Mouse (Mus musculus): ENCODE measurements around the gene Arl1.
"Not testable (repeated sequence)": the region's sequence is repeated elsewhere in the genome, so short reads cannot be mapped to it uniquely, and the experiment has no call there.

Arl1 gene

DNA sequence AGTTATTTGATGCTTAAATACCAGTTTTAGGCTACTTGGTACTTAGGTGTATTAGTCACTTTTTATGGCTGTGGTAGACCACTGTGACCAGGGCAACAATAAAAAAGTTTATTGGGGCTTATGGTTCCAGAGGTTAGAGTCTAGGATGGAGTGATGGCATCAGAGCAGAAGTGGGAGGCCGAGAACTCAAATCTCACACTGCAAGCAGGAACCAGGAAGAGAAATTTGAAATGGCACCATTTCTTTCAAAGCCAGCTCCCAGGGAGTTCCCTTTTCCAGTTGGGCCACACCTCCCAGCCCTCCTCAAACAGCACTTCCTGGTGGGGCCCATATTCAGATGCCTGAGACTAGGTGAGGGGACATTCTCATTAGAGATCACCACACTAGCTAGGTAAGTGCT is 9.2 kb downstream of the Arl1 start:
- in situ Hi-C loops (cut with MboI; ENCODE audit: low pct_unique_long_range_greater_than_20kb in 1 of 2, low sequenced_read_pairs in 2 of 2, unreplicated experiment in 1 of 2) = loop anchor here in 1 of 2 experiments (25.0 kb wide), 1 partner anchor 353 kb away; the partner anchor contains the start of genes Dram1 and Gnptab

DNA sequence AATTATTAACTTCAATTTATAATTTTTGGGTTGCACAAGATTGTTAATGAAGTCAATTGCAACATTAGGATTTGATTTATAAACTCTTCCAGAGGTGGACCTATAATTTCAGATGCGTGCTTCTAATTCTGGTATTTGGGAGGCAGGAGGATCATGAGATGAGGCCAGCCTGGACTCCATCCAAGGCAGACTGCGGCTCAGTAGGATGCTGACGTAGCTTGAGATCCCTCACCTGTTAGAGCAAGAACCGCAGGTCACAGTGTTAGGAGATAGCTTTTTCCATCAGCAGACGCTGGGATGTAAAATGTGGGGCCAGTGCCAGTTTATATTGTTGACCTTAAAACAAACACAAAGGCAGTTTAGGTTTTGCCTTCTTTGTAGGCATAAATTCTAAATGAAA is 10.1 kb downstream of the Arl1 start:
- in situ Hi-C loops (cut with MboI; ENCODE audit: low pct_unique_long_range_greater_than_20kb in 1 of 2, low sequenced_read_pairs in 2 of 2, unreplicated experiment in 1 of 2) = loop anchor here in 1 of 2 experiments (25.0 kb wide), 1 partner anchor 353 kb away; the partner anchor contains the start of genes Dram1 and Gnptab

DNA sequence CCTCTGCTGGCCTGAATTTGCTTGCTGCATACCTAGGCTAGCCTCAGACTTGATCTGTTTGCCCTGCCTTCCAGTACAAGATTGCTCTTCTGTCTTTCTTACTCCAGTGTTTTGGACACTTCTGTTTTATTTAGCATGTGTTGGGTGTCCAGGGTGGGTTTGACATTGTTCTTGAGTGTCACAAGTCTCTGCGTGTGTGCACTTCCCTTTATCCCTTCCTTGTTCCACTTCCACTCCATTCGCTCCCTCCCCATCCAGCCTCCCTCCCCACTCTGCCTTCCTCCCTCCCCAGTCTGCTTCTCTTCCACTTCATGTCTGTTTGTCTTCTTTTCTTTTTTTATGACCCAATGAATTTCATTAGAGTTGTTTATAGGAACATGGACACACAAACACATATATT is 10.8 kb downstream of the Arl1 start:
- in situ Hi-C loops (cut with MboI; ENCODE audit: low pct_unique_long_range_greater_than_20kb in 1 of 2, low sequenced_read_pairs in 2 of 2, unreplicated experiment in 1 of 2) = loop anchor here in 1 of 2 experiments (25.0 kb wide), 1 partner anchor 354 kb away; the partner anchor contains the start of genes Dram1 and Gnptab

DNA sequence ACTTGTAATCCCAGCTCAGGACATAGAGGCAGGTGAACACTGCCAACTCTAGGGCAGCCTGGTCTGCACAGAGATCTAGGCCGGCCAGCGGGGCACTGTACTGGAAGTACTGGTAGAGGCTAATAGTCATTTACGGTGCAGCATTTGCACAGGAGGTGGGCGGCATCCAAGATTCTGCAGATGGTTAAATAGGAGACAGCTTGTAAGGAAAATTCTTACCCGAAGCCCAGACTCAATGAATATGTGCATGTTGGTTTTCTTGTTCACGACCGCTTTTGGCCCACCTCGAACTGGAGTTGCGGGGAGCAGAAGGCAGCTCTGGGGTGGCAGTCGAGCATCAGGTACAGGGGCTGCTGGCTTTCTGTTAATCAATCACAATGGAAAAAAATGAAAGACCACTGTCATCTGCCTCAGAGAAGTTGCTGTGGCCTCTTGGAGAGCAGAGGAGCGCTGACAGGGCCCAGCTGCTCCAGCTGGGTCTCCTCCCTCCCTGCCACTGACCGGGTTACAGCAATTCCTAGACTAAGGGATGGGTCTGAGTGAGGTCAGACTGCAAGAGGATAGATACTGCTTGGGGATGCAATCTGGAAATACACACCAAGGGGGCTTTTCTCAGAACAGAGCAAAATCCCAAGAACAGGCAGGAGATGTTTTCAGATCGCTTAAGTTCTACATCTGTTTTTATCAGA is 31.0 kb downstream of the Arl1 start:
- in situ Hi-C loops (cut with MboI; ENCODE audit: low pct_unique_long_range_greater_than_20kb in 1 of 2, low sequenced_read_pairs in 2 of 2, unreplicated experiment in 1 of 2) = loop anchor here in 1 of 2 experiments (10.0 kb wide), 1 partner anchor 53 kb away; no protein-coding TSS in a partner anchor

DNA sequence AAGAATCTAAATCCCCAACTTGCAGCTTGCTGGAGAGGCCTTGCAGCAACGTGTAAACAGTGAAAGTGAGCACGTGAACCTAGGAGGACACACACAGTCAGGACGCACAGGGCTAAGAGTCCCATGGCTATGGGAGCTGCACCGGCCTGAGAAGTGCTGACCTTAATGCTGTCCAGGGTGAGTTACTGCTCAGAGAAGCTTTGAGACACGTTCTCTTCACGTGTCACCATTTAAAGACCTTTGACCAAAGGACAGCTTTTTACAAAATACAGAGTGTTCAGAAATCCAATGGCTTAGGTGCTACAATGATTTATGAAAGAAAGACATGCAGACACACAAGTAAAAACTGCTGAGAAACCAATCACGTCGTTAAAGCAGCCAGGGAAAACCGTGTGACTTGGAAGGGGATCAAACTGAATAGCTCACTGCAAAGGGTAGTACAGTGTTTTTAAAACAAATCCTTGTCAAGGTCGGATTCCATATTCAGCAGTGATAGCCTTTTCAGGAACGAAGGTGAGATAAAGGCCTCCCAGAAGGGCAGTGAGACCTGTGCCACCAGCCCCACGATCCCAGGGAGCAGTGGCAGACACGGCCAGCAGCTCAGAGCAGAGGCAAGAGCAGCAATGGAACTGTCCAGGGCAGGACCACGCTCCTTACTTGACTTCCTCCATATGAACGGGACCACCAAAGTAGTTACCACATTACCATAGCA is 34.9 kb downstream of the Arl1 start:
- in situ Hi-C loops (cut with MboI; ENCODE audit: low pct_unique_long_range_greater_than_20kb in 1 of 2, low sequenced_read_pairs in 2 of 2, unreplicated experiment in 1 of 2) = loop anchor here in 1 of 2 experiments (10.0 kb wide), 1 partner anchor 49 kb away; no protein-coding TSS in a partner anchor

DNA sequence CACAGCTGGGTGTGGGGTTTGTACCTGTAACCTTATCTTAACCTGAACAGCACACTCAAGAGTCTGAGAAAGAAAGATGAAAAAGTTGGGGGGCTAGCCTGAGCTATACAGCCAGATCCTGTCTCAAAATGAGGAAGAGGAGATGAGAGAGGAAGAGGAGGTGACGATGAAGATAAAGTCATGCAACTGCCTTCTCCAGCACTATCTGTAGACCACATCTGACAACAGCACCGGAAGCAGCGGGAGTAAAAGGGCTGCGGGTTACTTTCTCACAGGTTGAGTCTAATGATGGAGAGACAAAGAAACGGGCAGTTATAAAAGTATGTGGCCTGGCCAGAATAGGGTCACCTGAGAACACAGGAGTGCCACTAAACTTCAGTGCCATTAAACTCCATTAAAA is 38.3 kb downstream of the Arl1 start:
- in situ Hi-C loops (cut with MboI; ENCODE audit: low pct_unique_long_range_greater_than_20kb in 1 of 2, low sequenced_read_pairs in 2 of 2, unreplicated experiment in 1 of 2) = loop anchor here in 1 of 2 experiments (10.0 kb wide), 1 partner anchor 46 kb away; no protein-coding TSS in a partner anchor

DNA sequence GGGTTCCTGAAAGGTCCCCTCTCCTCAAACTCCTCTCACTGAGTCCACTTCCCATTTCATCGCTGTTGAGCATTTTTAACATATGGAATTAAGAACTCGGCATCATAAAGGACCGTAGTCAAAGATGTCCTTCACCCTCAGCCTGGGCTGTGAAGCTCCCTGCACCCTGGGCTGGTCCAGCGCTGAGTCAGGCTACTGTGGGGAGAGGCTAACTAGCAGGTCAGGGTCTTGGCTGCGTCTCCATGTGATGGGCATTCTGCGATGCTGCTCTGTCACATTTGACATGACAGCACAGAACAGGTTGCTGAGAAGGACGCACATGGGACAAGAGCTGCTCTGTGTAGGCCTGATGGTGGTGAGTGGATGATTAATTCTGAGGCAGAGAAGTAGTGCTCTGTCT is 39.0 kb downstream of the Arl1 start:
- in situ Hi-C loops (cut with MboI; ENCODE audit: low pct_unique_long_range_greater_than_20kb in 1 of 2, low sequenced_read_pairs in 2 of 2, unreplicated experiment in 1 of 2) = loop anchor here in 1 of 2 experiments (10.0 kb wide), 1 partner anchor 45 kb away; no protein-coding TSS in a partner anchor

DNA sequence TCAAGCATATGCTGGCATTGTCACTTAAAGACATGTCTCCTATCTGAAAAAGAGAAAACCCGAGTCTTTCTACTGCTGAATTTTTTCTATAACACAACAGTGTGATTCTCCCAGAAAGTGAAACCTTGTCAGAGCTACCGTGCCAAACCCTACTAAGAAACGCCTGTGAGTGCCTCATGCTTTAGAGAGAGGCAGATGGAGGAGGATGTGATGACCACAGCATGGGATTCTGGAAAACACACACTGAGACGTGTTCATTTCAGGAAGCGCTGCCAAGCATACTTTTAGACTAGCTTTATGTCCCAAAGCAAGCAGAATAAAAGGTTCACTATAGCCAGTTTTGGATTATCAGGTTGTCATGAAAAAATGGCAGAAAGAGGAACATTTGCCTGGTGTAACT is 42.3 kb downstream of the Arl1 start:
- in situ Hi-C loops (cut with MboI; ENCODE audit: low pct_unique_long_range_greater_than_20kb in 1 of 2, low sequenced_read_pairs in 2 of 2, unreplicated experiment in 1 of 2) = not testable (repeated sequence)

DNA sequence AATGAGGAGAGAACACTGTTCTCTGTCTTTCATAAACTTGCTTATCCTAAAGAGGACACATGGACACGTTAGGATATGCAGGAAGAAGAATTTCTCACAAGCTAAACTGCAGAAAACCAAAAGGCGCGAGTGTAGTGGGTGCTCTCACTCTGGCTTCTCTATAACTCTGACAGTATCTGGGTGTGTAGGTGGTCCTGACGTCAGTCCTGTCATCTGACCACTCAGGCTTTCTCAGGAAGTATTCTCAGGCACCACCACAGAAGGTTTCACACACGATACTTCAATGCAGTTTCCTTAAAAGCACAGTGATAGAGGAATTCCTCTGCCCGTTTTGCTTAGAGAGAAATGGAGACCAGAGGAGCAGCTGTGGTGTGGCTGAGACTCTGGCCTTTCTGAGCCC is 45.5 kb downstream of the Arl1 start:
- in situ Hi-C loops (cut with MboI; ENCODE audit: low pct_unique_long_range_greater_than_20kb in 1 of 2, low sequenced_read_pairs in 2 of 2, unreplicated experiment in 1 of 2) = no loop called here

DNA sequence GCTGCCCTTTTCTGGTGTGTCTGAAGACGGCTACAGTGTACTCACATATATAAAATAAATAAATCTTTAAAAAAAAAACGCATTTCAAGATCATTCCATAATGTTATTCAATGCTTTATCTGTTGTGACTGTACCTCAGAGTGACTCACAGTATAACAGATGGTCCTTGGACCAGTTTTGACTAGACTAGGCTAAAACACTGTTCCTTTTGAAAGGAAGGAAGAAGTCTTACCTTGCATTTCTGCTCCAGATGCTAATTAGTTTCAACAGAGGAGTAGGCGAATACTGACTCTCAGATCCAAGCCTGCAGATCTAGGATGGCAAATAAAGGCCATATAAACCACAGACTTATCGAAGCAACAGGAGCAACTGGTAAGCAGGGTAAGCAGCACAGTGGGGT is 50.1 kb downstream of the Arl1 start:
- in situ Hi-C loops (cut with MboI; ENCODE audit: low pct_unique_long_range_greater_than_20kb in 1 of 2, low sequenced_read_pairs in 2 of 2, unreplicated experiment in 1 of 2) = no loop called here

DNA sequence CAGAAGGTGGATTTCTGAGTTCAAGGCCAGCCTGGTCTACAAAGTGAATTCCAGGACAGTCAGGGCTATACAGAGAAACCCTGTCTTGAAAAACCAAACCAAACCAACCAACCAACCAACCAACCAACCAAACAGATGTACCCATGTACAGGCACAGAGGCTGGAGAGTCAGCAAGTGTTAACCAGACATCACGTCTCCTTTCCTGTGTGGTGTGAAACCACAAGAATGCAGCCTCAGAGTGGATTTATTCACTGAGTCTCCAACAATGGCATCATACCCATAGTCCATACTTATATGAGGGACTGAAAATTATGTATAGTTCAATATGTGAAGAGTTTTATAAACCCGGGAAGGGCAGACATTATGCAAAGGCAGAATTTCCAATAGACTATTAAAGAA is 52.5 kb downstream of the Arl1 start:
- in situ Hi-C loops (cut with MboI; ENCODE audit: low pct_unique_long_range_greater_than_20kb in 1 of 2, low sequenced_read_pairs in 2 of 2, unreplicated experiment in 1 of 2) = not testable (repeated sequence)

DNA sequence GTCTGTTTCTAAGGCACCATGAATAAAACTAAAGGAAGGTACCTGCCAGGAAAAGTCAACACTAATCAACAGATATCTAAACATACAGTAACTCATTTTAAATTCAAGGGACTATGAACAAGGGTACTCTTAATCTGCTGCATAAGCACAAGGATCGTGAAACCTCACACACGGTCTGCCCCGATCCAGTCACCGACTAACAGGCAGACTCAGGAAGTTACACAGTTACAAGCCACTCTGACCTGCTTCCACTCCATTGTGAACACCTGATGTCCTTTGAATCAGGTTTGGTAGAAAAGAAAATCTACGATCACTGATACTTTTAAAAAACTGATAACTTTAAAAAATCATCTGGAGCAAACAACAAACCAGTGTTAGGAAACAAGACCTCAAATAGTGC is 53.3 kb downstream of the Arl1 start:
- in situ Hi-C loops (cut with MboI; ENCODE audit: low pct_unique_long_range_greater_than_20kb in 1 of 2, low sequenced_read_pairs in 2 of 2, unreplicated experiment in 1 of 2) = no loop called here

DNA sequence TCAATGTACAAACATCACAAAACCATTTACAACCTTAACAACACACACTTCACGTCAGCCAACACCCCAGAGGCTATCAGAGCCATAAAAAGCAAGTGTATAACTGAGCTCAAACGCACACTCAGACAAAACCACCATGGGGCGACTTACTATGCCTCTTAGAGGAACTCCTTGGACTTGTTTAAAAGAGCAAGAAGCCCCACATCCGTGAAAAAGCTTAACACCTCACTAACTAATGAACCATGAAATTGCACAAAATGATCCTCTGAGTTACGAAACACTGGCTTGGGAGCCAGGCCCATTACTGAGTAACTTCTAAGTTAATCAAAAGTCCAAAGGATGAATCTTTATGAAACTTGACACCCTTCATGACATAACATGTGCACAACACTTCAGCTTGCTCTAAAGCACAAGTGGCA is 53.9 kb downstream of the Arl1 start:
- in situ Hi-C loops (cut with MboI; ENCODE audit: low pct_unique_long_range_greater_than_20kb in 1 of 2, low sequenced_read_pairs in 2 of 2, unreplicated experiment in 1 of 2) = no loop called here

DNA sequence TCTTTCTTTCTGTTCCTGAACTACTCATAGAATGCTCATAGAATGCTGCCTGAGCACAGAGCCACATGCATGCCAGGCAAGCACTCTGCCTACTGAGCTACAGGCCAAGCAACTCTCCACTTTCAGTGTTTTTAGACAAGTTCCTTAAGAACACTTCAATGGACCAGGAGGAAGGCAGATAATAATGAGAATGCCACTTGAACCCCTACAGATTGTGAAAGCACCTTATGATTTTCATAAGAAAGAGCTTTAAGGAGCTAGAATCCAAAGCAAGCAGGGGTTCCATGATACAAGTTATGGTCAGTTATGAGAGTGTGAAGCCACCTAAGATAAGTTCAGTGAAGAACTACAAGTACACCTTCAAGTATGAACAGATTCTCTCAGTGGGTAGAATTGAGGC is 63.0 kb downstream of the Arl1 start:
- in situ Hi-C loops (cut with MboI; ENCODE audit: low pct_unique_long_range_greater_than_20kb in 1 of 2, low sequenced_read_pairs in 2 of 2, unreplicated experiment in 1 of 2) = no loop called here
